Mouse (Mus musculus) kidney, postnatal 10 days (tissue): ENCODE data around the gene Engase.

Experiments
- DNase-seq: peaks from one replicate; pipeline ENCODE4 v3.0.0; 2021; ENCODE audit warnings: mixed read lengths

Gene Engase

DNA sequence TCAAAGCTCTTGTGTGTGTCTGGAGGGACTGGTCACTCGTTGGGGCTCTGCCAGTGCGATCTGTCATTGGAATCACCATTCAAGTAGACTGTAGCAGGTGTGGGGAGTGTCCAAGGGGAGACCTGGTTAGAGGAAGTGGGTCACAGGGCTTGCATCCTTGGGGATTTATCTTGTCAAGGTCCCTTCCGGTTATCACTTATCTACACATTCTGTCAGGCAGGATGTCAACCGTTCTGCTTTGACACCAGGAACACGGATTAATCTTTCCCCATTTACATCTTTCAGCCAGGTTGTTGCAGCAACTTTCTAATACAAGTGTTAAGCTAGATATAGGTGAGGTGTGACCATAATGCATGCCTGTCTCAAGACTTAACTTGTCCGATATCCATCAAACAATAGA is 20.8 kb upstream of the Engase start:
- DNase-seq, result no peak

DNA sequence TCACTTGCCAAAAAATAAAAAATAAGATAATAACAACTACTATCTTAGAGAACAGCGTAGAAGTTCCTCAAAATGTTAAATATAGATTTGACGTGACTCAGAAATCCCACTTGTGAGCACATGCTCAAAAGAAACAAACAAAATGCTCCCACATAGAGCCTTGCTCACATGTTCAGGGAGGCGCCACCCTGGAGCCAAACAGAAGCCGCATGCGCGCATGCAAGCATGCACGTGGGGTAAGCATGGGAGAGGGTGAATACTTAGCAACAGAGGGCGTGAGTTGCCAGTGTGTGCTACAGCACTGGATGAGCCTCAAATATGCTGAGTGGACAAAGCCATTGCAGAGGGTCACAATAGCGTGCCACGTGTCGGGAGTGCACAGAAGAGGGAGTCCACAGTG is 19.7 kb upstream of the Engase start:
- DNase-seq, result no peak

DNA sequence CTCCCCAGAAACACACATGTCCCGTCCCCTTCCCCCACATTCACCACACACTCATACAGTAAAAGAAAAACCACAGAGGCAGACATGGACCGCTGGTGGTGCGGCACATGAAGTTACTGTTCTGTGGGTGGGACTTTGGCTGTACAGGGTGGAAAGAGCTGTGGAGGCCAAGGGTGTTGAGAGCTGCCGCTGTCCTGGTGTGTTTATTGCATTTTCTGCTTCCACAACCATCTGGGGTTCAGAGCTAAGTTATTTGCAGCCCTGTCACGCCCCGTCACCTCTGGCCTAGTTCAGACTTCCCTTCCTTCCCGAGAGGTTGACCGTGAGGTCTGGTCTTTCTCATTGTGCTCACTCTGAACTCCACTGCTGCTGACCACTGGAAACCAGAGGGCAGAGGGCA is 17.6 kb upstream of the Engase start:
- peak; percentile 73 for DNase-seq

DNA sequence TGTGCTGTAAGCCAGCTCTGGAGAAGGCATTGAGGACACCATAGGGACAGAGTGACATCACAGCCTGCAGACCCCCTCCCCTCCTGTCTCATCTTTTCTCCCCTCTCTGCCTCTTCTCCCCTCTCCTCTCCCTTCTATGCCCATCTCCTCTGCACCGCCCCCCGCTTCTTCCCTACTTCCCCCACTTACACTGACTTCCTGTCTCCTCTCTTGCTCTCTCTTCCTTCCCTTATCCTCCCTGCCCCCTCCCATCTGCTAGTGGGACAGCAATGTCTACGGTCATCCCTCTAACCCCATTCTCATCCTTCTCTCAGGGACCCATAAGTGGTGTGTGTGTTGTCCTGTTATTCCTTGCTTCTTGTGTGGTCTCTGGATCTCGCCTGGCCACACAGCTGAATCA is 17.1 kb upstream of the Engase start:
- no peak for DNase-seq

DNA sequence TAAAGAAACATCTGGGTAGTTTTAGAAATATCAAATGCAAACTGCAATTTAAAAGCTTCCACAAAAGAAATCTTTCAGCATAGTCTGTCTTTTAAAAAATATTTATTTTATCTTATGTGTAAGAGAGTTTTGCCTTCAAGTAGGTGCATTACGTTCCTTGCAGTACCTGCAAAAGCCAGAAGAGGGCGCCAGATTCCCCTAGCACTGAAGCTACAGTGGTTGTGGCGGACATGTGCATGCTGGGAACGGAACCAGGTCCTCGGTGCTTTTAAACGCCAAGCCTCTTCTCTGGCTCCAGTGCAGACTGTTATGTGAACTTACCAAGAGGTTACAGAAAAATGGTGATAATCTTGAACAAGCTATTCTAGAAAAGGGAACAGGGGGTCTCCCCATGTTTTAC is 16.3 kb upstream of the Engase start:
- no peak for DNase-seq

DNA sequence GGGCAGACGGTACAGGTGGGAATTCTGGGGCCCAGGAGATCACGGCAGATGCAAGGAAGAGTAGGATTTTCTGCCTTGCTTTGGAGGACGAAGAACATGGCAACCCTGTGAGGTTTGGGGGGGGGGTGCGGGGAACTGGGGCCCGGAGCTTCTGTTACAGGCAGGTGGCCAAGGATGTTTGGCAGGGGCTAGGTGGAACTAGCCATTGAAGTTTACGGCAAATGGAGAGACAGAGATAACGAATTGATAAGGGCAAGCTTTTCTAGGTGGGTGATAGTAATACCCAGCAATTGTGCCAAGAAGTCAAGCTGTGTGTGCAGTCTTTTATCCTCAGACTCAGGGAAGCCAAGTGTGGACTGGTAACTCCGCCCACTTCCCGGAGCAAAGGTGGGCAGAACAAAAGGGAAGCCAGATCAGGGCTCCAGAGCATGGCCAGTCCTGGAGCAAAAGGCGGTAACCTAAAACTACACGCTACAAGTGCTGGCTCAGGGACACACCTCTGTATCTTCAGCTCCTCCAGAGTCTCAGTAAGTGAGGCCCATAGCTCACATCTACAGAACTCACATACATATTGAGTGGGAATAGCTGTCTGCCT is 9.1 kb upstream of the Engase start:
- DNase-seq, result peak; percentile 19

DNA sequence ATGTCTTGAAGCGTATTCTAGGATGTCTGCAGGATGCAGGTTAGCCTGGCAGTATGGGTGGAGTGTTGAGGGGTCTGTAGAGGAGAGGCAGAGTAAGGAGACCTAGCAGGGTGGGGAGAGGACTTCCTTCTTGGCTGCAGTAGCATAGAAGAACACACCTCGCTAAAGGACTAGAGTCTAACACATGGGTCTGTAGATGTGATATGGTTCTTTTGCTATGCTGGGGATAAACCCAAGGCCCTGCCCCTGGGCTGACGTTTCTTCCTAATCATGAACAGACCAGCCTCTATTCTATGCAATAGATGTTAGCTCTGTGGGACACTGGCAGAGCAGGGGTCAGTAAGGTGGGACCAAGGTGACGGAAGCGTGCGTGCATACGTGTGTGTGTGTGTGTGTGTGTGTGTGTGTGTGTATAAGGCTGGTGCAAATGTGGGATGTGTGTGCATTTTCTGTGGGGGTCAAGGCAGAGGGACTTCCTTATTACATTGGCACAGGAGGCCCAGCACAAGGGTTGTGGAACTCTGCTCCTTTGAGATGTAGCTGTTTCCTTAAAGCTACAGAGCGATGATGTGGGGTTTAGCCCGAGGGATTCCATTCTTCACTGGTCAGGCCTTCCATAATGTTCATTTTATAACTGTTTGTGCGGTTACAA is 7.0 kb upstream of the Engase start:
- DNase-seq, result no peak

DNA sequence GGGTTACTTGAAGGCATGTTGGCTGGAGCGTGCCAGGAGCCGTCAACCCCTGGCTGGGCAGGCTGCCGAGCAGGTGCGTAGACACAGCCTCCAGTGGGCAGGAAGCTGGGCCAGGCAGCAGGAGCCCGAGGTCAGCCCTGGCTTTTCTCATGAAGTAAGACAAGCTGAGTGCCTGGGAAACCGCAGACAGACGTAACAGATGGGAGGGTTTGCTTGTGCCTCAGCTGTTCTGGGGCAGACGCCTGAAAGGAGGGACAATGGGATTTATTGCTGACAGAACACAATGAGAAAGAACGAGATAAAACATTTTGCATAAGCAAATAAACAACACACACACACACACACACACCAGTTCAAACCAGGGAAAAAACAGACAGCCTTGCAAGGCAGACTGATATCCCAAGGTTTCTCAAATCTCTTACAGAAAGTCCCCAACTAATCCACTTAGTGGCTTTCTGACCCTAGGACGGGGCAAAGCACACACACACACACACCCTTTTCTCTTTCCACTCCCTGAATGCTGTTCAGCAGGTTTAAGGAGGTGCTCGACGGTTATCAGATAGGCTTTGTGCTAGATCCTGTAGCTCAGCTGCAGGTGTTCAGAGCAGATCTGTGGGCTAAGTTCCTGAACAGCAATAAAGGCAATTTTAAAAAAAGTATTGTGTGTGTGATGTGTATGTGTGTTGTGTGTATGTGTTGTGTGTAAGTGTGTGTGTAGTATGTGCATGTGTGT is 6.2 kb upstream of the Engase start:
- peak; percentile 63 for DNase-seq

DNA sequence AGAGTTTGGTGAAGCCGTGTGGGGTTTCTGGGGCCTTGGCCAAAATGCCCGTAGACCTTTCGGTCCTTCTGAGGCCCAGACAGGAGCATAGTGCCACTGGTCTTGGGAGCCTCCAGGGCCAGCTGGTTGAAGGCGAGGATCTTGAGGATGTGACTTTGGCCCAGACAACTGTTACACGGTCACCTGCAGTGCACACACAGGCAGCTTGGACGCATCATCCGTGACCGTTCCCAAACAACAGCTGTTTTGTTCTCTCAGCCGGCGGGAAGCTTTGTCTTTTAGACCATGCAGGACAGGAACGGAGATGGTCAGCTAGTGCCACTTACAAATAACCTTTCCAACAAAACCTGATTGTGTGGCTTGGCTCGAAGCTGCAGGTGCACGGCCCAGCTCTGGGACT is 5.0 kb upstream of the Engase start:
- no peak for DNase-seq

DNA sequence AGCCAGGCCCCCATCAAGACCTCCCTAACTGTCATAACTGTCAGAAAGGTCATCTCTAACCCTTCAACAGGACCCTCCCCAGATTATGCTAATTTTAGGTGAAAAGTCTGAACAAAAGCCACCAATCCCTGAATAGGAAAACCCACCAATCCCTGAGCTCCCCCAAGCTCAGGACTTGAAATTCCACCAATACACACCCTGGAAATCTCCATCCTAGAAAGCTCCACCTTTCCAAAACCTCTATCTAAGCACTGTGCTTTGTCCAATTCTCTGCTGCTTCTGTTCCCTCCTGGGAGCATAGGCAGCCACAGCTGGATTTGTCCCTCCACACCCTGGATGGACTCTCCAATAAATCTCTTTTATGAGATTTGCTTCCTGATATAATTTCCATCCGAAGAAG is 3.5 kb upstream of the Engase start:
- no peak for DNase-seq

DNA sequence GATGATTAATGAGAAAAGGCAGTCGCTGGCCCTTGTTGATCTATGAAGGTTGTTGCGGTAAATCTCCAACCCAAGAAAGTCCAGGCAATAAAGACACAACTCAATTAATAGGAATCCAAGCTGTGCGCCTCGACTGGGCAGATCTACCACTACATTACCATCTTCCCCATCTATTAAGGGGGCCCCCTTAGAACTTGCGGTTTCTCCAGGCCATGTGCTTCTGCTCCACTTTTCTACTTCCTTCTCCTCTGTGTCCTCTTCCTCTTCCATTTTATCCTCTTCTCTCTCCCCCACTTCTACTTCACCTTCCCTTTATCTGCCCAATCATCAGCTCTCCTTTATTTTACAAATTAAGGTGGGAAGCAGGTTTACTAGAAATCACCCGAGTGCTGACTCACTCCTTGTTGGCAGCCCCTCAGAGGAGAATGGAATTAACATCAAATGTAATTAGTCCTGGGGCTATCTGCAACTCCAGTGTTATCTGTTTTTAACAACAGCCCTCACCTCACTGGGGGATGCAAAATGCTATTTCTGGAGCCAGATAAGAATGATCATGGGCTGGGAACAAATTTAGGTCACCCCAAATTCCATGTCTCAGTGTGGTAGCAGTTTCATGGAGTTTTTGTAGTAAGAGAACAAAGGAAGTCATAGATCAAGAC is 2.7 kb upstream of the Engase start:
- DNase-seq, result no peak

DNA sequence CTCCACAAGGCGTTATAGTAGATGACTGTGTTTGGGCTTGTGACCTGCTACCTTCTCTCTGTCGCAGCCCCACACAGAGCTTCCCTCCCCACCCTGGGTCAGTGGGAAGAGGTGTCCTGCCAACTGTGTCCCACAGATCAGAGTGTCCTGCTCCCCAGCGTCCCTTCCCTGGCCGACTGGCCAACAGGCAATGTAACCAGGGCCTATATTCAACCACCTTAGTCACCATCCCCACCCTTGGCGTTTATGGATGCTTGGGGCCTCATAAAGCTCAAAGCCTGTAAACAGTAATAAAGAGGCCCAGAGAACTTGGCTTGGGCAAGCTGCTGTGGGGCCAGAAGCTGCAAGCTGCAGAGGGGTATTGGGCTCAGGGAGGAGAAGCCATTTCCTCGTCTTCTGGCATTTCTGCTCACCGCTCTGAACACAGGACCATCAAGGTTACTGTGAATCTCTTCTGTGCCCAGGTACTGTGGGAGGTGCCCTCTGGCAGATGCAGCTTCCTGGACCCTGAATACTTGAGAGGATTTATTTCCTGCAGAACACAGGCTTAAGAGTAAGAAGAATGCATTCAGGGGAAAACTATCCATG is 1.0 kb upstream of the Engase start:
- DNase-seq, result no peak

DNA sequence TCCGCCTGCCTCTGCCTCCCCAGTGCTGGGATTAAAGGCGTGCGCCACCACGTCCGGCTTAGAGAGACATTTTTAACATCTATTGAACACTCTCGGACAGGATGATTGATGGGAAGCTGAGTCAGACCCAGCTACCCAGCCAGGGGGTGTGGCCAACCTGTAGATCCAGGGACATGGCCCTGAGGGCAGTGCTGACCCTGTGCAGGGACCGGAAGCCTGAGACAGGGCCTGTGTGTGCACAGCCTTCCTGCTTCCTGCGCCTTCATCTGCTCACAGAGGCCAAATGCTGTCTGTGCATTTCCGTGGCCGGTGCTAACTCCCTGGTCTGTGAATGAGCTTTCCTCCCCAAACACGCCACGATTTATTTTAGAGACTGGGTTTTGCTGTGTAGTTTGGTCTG is 3.1 kb downstream of the Engase start:
- DNase-seq, result peak; percentile 72

DNA sequence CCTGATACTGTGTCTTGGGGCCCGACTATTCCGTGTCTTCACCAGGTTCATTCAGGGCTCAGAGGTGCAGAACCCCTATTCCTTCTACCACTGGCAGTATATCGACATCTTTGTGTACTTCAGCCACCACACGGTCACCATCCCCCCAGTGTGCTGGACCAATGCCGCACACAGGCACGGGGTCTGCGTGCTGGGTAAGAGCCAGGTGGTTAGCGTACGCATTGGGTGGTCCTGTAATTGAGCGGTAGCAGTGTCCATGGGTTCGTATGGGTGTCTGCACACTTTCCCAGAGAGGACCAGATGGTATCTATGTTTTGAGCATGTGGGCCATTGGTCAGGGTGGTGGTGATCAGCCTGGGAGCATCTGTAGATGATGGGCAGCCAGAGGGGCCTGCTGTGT is 4.6 kb downstream of the Engase start:
- no peak for DNase-seq

DNA sequence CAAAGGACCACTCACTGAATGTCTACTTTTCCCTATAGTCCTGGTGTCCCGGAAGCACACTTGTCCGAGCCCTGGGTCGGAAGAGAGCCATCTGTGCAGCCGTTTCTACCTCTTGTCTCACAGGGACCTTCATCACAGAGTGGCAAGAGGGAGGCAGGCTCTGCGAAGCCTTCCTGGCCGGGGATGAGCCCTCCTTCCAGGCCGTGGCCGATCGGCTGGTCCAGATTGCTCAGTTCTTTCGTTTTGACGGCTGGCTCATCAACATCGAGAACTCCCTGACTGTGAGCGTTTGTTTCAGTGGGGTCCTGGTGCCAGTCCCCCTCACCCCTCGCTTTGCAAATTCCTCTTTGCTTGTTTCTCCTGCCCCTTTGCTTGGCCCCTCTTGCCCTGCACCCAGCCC is 5.1 kb downstream of the Engase start:
- no peak for DNase-seq

DNA sequence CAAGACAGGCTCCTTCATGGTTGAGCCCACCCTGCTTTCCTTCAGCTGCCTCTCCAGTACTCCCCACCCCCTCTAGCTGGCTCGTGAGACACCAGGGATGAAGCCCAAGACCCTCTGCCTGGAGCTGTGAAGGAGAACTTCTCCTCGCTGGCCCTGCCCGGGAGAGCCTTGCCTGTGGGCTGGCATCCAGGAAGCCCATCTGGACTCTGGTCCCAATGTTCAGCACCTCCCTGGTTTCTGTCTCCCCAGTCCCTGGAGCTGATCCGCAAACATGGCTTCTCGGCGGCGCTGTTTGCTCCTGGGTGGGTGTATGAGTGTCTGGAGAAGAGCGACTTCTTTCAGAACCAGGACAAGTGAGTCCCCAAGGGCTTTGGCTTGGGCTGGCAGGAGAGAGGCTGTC is 7.5 kb downstream of the Engase start:
- no peak for DNase-seq

DNA sequence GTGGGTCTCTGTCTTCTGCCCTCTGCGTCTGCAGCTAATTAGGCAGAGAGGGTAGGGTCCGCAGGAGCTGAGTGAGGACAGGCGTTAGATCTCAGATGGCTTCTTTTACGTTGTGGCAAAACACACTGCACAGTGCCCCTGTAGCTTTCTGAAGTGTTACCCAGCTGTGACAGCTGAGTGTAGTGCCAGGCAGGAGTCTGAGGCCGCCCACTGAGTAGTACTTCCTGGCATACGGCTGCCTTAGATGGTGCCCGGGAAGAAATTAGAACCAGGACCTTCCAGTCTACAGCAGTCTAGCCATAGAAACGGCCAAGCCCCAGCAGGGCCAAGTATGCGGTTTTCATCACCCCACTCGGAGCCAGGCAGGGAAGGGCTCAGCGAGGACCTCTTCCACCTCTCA is 8.7 kb downstream of the Engase start:
- DNase-seq, result no peak

DNA sequence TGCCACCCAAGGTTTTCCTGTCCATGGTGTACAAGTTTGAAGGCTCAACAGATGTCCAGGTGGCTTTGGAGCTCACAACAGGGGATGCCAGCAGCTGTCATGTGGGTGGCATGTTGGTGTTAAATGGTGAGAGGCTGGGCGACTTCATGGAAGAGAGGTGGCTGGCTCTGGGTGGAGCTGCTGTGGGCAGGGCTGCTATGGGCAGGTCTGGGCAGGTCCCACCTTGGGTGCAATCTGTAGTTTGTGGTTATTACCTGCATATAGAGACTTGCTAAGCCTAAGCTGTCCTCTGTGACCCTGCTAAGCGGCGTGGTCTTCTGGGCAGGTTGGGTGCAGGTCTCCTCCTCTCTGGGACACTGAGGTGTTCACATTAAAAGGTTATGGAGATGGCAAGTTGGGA is 9.2 kb downstream of the Engase start:
- no peak for DNase-seq

DNA sequence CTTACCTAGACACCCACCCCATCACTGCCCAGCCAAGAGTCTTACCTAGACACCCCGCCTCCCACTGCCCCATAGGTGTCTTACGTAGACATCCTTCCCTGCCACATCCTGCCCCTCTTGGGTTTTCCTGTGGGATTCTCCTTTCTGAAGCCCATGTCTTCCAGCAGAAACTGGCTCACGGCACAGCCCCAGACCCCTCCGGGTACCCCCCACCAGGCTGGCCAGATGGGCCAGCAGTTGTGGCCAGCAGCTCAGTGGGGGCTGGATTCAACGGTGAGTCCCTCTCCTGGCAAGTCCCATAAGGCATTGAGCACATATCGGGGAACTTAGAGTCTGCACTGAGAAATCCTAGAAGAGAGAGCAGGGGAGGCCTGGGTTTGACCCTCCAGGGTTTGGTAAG is 9.7 kb downstream of the Engase start:
- no peak for DNase-seq

DNA sequence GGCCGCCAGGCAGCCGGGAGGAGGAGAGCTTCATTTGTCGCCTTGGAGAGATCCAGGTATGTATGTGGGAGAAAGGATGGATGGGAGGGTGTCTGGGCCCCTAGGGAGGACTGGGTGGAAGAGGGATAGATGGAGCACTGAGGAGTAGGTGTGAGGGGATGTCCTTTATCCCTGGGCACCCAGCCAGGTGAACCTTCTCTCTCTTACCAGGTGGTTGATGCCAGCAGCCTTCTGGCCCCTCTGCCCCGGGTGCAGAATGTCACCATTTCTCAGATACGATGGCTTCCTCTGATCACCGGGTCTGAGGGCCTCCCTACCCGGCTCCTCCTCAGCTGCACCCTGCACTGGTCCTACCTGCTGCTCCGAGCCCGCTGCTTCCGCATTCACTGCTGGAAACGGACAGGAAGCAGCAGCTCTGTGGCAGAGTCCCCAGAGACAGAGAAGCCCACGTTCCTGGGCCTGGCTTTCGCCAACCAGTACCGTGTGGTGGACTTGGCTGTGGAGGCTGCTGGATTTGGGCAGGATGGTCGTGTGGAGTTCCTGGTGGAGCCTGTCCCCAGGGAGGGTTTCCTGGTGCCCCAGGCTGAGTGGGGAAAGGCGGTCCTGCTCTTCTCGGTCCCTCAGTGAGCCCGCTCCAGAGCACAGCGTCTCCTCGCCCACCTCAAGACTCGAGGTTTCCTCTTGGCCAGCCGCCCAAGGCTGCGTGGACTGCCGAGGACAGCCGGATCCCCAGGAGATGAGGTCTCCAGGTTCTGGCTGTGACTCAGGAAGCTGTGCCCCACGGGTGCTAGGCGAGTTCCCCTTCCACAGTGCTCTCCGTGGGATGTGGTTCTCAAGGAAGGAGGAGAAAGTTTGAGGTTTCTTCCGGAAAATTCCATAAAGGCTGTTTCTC is 10.5 kb downstream of the Engase start:
- peak; percentile 49 for DNase-seq

DNA sequence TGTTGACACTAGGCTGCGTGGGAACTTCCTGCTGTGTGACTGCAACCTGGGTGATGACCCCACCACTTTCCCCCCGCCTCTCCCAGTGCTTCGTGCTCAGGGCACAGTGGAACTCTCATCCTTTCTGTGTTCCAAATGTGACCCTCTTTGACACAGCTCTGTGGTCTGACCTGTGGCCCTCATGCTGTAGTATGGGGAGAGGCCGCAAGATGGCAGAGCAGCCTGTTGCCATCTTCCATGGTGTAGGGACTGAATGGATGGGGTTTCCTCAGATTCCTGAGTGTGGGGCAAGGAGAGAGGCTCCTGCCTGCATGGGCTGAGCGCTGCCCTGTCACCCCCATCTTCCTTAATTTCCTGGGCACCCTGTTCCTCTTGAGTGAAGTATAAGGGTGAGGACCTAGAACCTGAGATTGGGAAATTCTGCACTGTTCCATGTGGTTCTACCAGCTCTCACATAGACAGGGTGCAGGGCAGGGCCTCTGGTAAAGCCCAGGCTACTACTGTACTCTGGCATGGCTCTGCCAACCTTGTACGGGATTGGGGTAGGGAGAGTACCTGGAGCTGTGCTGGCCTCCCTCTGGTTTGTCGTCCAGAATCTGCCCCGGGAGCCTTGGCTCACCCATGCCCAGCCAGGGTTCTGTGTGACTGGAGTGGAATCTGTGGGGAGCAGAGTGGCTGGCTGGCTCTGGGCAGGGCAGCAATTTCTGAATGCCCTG is 11.7 kb downstream of the Engase start:
- no peak for DNase-seq

DNA sequence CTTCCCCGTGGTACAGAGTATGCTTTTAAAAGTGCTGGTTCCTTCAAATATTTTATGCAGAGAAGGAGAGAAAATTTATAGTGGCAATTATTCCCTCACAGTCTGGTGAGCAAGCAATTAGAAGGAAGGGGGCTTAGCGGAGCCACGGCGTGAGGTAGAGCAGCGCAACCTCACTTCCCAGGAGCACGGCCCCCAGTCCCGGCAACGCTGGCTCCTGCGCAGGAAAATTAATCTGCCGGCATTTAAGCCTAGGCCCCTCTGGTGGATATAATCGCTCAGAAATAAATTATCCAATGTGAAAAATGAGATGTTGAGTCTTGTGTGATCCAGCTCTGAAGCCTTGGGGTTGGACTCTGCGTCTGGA is 12.3 kb downstream of the Engase start:
- DNase-seq, result no peak
